Mouse (Mus musculus) layer of hippocampus, adult 6 months (tissue): Measurements from ENCODE around the gene Izumo2. TPM values are rescaled to one million over a fixed set of nuclear protein-coding genes. Genes with fewer than 3 reads are reported as not detected.

ENCODE experiments used
- long read RNA-seq, 2 experiments: library from polyadenylated mRNA; unstranded; transcript quantifications; one replicate each; pipeline ENCODE4 v2.0.0; 2019 to 2020
- polyA plus RNA-seq: library from polyadenylated mRNA; unstranded; fragments of <200 nt; fragmentation: Nextera tagmentation; gene quantifications from 2 replicates; pipeline ENCODE4 v1.2.3, GENCODE M21; 2021

Gene Izumo2
- polyA plus RNA-seq = not detected in 2 replicates
- long read RNA-seq, experiment 1 = 0 reads
- long read RNA-seq, experiment 2 = 0 reads

DNA sequence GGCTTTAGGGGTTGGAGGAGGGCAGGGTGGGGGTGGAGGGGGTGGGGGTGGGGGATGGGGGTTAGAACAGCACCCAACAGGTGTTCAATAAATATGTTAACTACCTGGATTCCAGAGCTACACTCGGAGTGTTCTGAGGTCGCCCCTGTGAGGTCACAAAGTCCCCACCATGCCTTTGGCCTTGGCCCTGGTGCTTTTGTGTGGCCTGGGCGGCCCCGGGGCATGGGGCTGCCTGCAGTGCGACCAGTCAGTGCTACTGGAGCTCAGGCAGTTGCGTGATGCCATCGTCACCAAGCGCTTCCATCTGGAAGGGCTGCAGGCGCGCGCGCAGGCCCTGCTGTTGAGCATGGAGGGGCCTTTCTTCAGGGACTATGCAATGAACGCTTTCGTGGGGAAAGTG lies at the start of gene Izumo2:
Izumo2 (plus strand) TSS at position 169 of the 400 bp plus-strand sequence.

DNA sequence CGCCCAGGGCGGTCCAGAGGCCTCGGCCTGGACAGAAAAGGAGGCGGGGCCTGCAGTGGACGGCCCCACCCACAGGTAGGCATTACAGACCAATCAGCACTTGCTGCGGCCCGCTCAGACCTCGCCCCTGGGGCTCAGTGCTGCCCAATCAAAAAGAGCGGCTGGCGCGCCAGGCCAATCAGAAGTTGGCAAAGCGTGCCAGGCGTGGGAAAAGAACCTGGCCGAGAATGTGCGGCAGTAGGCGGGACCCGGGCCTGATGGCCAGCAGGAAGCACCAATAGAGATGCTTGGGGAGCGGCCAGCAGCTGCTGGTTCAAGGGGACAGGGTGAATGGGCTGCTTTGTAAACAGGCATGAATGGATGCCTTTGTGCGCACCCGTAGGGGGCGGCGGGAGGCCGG lies 37.7 kb upstream of the Izumo2 start, which contains the start of gene Myh14:
Myh14 (minus strand) TSS at position 41 of the 400 bp plus-strand sequence.

DNA sequence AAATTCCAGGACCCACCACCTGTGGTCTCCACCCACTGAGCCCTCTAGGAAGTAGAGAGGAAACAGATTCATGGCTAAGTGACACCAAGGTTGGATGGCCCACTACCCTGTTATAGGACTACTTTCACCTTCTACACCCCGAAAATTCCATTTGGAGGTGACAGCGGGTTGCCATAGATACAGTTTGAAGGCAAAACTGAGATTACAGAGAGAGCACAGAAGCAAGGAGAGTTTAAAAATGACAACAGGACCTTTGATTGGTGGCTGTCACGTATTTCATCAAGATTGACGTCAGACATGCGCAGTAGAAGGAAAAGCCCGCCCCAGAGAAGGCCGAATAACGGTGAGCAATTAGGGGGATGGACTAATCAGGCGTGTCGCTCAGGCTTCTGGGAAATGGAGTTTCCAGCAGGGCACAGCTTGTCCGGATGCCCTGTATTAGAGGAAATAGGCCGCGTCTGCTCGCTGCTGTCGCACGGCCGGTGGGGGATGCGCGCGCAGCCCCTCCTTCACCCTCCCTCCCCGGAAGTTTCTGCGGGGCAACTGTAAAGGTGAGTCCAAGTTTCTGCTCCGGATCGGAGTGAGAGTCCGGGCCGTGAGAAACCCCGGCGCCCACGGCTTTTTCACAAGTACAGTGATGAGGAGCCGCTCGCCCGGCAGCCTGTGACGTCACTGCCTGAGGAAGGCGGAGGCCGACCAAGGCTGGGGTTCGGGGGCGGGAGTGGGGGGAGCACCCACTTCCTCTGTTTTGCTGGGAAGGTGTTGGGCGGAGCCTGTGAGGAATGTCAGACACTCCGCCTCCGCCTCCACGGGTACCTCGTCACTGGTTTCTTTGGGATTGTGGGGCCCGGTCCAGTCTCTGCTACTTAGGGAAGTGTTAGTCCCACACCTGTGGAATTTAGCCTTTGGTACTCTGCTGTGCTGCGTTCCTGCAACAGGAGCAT lies 39.8 kb downstream of the Izumo2 start, which contains the start of gene Vrk3:
Vrk3 (plus strand) TSS at position 313 of the 944 bp plus-strand sequence.

DNA sequence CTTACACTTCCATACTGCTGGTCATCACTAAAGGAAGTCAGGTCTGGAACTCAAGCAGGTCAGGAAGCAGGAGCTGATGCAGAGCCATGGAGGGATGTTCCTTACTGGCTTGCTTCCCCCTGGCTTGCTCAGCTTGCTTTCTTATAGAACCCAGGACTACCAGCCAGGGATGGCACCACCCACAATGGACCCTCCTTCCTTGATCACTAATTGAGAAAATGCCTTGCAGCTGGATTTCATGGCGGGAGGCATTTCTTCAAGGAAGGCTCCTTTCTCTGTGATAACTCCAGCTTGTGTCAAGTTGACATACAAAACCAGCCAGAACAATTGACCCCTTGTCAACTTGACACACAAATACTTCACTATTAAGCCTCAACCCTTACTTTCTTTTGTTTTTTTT lies 42.4 kb downstream of the Izumo2 start, which contains the start of gene Zfp473:
Zfp473 (minus strand) TSS at position 101 of the 400 bp plus-strand sequence.

Other genes with a start within 250 kb of the Izumo2 start
- gene Aspdh, start 243.4 kb upstream of the Izumo2 start, polyA plus RNA-seq = 0.99 and 1.0 TPM in 2 replicates
- gene Josd2, start 240.8 kb upstream of the Izumo2 start, polyA plus RNA-seq = 88.4 and 99.9 TPM in 2 replicates
- gene Emc10, start 212.2 kb upstream of the Izumo2 start, polyA plus RNA-seq = 272 and 282 TPM in 2 replicates
- gene Fam71e1, start 212.2 kb upstream of the Izumo2 start, polyA plus RNA-seq = 7.0 and 9.4 TPM in 2 replicates
- 0.04 TPM in 1 of 2 replicates, not detected in the other for gene Mybpc2, start 184.1 kb upstream of the Izumo2 start, polyA plus RNA-seq
- gene Spib, start 176.7 kb upstream of the Izumo2 start, polyA plus RNA-seq = not detected in 2 replicates
- gene Pold1, start 159.9 kb upstream of the Izumo2 start, polyA plus RNA-seq = 5.1 and 6.8 TPM in 2 replicates
- 35.5 and 38.6 TPM in 2 replicates for gene Nr1h2, start 154.8 kb upstream of the Izumo2 start, polyA plus RNA-seq
- 0.09 and 0.10 TPM in 2 replicates for gene Napsa, start 136.4 kb upstream of the Izumo2 start, polyA plus RNA-seq
- gene Kcnc3, start 118.1 kb upstream of the Izumo2 start, polyA plus RNA-seq = 3.3 and 4.2 TPM in 2 replicates
- gene Myh14, start 37.9 kb upstream of the Izumo2 start, polyA plus RNA-seq = 29.7 and 33.9 TPM in 2 replicates
- gene Vrk3, start 39.7 kb downstream of the Izumo2 start, polyA plus RNA-seq = 35.9 and 36.4 TPM in 2 replicates
- gene Zfp473, start 42.3 kb downstream of the Izumo2 start, polyA plus RNA-seq = 0.11 and 0.16 TPM in 2 replicates
- gene Nup62, start 107.3 kb downstream of the Izumo2 start, polyA plus RNA-seq = 10.2 and 10.5 TPM in 2 replicates
- gene Il4i1, start 107.6 kb downstream of the Izumo2 start, polyA plus RNA-seq = 0.57 and 0.79 TPM in 2 replicates
- gene Atf5, start 107.9 kb downstream of the Izumo2 start, polyA plus RNA-seq = 0.68 and 0.74 TPM in 2 replicates
- gene Akt1s1, start 140.2 kb downstream of the Izumo2 start, polyA plus RNA-seq = 30.7 and 33.9 TPM in 2 replicates
- 57.9 and 60.7 TPM in 2 replicates for gene Tbc1d17, start 140.3 kb downstream of the Izumo2 start, polyA plus RNA-seq
- gene Pnkp, start 148.4 kb downstream of the Izumo2 start, polyA plus RNA-seq = 27.8 and 30.3 TPM in 2 replicates
- 147 and 187 TPM in 2 replicates for gene Ptov1, start 161.0 kb downstream of the Izumo2 start, polyA plus RNA-seq
- gene Med25, start 184.0 kb downstream of the Izumo2 start, polyA plus RNA-seq = 143 and 184 TPM in 2 replicates
- gene Fuz, start 187.3 kb downstream of the Izumo2 start, polyA plus RNA-seq = 12.1 TPM in 2 replicates
- gene Ap2a1, start 220.8 kb downstream of the Izumo2 start, polyA plus RNA-seq = 34.8 and 42.1 TPM in 2 replicates
- 0.28 and 0.35 TPM in 2 replicates for gene Tsks, start 234.5 kb downstream of the Izumo2 start, polyA plus RNA-seq